Mouse (Mus musculus) embryonic stem cell, embryonic (primary cell): Measurements from ENCODE around the gene Fads6.

Experiments used
- CTCF ChIA-PET, 4 experiments: fragments of 300-600 bp in 2 of 4; fragments of 350-600 bp in 2 of 4; sonication (Branson Sonifier 250); formaldehyde crosslinking; loops; one replicate each; lab custom pipeline; 2022; ENCODE audit warnings: inconsistent platforms in 2 of 4; lab: Charles Lee
- POLR2A ChIA-PET, 4 experiments: fragments of 300-600 bp in 2 of 4; fragments of 350-600 bp in 2 of 4; sonication (Branson Sonifier 250); formaldehyde crosslinking; loops; one replicate each; lab custom pipeline; 2022; ENCODE audit warnings: antibody characterized with exemption in 4 of 4, inconsistent platforms in 1 of 4; lab: Charles Lee

Gene Fads6

DNA sequence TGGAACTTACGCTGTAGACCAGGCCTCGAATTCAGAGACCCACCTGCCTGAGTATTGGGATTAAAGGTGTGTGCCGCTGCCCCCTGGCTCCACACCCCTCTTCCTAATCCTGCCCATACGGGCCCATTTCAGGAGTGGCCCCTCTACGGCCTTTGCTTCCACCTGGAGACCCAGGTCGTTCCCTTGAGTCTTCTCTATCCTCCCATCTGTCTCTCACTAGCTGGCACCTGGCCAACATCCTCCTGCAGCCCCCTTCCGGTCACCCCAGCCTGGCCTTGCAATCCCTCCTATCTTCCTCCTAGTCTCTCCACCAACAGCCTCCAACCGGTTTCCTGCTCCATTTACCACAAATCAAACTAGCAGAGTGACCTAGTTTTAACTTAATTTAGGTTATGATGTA, 7.6 kb downstream of the Fads6 start:
- ChIA-PET CTCF (interaction anchor here in 1 of 4 experiments (1.6 kb wide), 1 partner anchor 65 kb away, joined by 5 read pairs; no protein-coding TSS in a partner anchor), POLR2A (interaction anchor here in 1 of 4 experiments (0.7 to 1.7 kb wide), 3 partner anchors 12 to 685 kb away, joined by 3 to 5 read pairs (median 3); partner anchors contain the start of genes Fdxr and Itgb4)

DNA sequence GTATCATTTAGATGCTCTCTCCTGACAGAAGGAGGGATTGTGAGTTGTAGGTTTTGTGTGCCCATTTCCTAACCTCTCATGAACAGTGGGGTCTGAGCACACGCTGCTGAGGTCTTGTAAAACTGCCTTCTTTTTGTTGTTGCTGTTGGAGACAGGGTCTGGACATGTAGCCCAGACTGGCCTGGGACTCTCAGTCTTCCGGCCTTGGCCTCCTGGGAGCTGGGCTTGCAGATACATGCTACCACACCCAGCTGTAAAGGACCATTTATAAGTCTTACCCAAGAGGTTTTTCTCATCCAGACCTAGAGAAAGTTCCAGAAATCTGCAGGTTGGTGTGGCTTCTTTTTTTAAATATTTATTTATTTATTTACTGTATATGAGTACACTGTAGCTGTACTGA, 9.2 kb downstream of the Fads6 start:
- POLR2A ChIA-PET = interaction anchor here in 3 of 4 experiments (0.7 to 4.1 kb wide), 7 partner anchors 9 to 139 kb away, joined by 3 to 46 read pairs (median 19); partner anchors contain the start of genes Fdxr (in 3 of the 3) and Fads6 (in 2 of the 3)

DNA sequence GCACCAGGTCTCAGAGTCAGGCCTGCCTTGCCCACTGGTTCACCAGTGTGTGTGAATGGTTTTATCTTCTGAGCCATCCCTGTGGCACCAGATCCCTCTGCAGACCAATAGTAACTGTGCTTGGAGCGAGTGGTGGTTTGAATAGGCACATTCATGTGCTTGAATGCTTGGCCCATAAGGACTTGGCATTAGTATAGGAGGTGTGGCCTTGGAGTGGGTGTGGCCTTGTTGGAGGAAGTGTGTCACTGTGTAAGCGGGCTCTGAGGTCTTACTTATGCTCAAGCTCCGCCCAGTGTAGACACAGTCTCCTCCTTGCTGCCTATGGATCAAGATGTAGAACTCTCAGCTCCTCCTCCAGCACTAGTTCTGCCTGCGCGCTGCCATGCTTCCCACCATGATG, 10.1 kb downstream of the Fads6 start:
- ChIA-PET POLR2A (interaction anchor here (0.5 to 4.1 kb wide), 21 partner anchors 9 to 227 kb away, joined by 3 to 46 read pairs (median 3); partner anchors contain the start of genes Fdxr (in 4 of the 4), Fads6 (in 3 of the 4), Grin2c (in 1 of the 4) and Jpt1 (in 1 of the 4)), CTCF (interaction anchor here in 3 of 4 experiments (0.6 to 1.5 kb wide), 5 partner anchors 10 to 199 kb away, joined by 3 to 7 read pairs (median 6); partner anchors contain the start of gene Fads6 (in 1 of the 3))

More for the DNA sequence above, 9.2 kb downstream of the Fads6 start:
- CTCF ChIA-PET = interaction anchor here in 1 of 4 experiments (1.5 kb wide), 1 partner anchor 9 kb away, joined by 4 read pairs; the partner anchor contains the start of gene Fads6

DNA sequence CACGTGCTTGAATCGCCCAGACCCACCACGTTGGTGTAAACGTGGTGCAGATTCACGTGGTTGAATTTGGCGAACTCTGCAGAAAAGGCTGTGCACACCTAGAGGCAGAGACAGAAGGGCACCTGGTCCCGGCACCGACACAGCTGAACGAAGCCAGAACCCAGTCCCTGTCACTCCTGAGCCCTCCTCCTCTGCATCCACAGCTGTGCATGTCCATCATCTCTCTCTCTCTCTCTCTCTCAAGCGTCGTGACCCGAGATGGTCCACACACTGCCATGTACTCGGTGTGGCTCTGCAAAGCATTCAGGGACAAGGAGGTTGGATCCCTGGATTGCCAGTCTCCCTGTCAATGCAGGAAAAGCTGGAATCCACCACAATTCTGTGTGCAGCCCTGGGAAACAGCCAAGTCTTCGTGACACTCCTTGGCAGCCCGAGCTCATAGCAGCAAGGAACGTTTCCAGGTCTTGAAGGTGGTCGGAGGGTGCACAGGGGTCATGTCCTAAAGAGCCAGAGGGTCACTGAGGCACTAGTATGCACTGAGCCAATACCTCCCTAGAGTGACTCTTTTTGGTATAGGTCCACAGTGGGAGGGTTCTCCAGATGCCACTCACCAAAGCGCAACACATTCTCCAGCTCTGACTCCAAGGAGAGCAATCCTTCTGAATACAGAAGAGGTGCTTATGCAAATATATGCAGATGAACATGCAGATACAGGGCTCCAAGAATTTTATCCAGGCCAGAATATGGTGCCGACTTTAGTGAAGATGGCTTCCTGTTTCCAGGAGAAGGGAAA, 11.1 kb downstream of the Fads6 start:
- ChIA-PET POLR2A (interaction anchor here in 3 of 4 experiments (0.6 to 4.1 kb wide), 16 partner anchors 9 to 1806 kb away, joined by 3 to 46 read pairs (median 4); partner anchors contain the start of genes Fdxr (in 3 of the 3), Fads6 (in 2 of the 3), Grin2c (in 1 of the 3) and Jpt1 (in 1 of the 3)), CTCF (interaction anchor here in 3 of 4 experiments (0.6 to 1.5 kb wide), 9 partner anchors 9 to 576 kb away, joined by 3 to 6 read pairs (median 4); partner anchors contain the start of genes Fdxr (in 1 of the 3), Grin2c (in 1 of the 3) and Ush1g (in 1 of the 3))

DNA sequence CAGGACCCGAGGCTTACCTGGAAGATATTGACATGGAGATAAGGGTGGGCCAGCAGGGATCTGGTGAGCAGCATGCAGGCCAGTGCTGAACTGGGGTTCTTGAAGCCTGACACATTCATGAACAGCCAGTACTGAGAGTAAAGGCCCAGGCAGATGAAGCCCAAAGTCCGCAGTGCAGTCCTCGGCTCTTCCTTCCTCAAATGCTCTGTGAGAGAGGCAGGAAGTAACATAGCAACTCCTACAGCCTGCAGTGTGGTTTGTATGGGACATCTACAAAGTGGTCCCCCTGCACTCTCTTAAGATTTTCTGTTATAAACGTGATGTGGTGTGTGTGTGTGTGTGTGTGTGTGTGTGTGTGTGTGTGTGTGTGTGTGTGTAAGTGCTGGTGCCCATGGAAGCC, 12.2 kb downstream of the Fads6 start:
- CTCF ChIA-PET = interaction anchor here in 3 of 4 experiments (0.6 to 1.5 kb wide), 5 partner anchors 8 to 103 kb away, joined by 3 to 6 read pairs (median 4); partner anchors contain the start of genes Fdxr (in 1 of the 3), Grin2c (in 1 of the 3) and Ush1g (in 1 of the 3)
- POLR2A ChIA-PET = interaction anchor here in 3 of 4 experiments (1.4 to 4.1 kb wide), 7 partner anchors 8 to 127 kb away, joined by 3 to 46 read pairs (median 19); partner anchors contain the start of genes Fdxr (in 3 of the 3) and Fads6 (in 1 of the 3)

DNA sequence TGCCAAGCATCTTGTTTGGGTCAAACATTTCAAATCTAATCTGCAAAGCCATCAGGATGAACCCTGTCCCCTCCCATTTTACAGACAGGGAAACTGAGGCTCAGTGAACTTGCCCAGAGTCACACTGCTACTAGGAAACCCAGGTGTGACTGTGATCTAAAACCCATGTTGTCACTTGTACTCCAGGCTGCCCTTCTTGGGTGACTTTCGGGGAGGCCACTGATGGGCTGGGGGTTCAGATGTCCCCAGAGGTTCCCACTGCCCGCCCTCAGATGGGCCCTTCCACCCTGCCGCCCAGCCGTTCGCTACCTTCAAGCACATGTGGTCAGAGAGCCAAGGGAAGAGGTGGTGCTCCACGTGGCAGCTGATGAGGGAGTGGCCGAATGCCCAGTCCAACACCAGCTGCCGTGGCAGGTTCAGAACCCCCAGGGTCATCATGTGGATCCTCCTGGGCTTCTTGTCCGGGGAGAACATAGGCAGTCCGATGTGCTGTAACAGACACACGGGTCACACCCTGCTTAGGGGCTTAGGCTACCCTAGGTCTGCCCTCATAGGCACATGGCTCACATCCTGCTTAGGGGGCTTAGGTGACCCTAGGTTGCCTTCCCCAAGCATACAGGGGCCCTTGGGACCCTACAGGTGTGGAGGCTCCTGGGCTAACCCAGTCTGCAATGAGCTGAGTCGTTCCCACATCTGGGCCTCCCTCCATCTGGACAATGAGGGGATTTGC, 13.4 kb downstream of the Fads6 start:
- ChIA-PET CTCF (interaction anchor here in 3 of 4 experiments (0.5 to 1.6 kb wide), 3 partner anchors 38 to 93 kb away, joined by 3 to 6 read pairs (median 3); partner anchors contain the start of gene Ush1g (in 1 of the 3)), POLR2A (interaction anchor here in 1 of 4 experiments (1.3 to 1.7 kb wide), 2 partner anchors 8 to 9 kb away, joined by 4 read pairs; no protein-coding TSS in a partner anchor)

DNA sequence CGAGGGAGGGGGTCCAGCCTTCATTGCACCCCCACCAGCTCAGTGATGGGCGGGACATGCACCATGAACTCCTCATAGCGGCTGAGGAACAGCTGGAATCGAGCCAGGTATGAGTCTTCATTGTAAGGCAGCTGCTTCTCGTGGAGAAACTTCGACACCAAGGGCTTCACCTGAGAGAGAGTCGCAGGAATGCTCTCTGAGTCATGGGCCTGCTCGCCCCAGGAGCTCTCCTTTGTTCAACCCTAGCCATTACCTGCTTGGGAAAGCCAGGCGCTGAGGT, 14.0 kb downstream of the Fads6 start:
- POLR2A ChIA-PET = interaction anchor here in 2 of 4 experiments (0.6 to 2.2 kb wide), 5 partner anchors 9 to 120 kb away, joined by 3 to 8 read pairs (median 4); partner anchors contain the start of gene Slc9a3r1 (in 1 of the 2)
- CTCF ChIA-PET = interaction anchor here in 2 of 4 experiments (1.2 to 1.6 kb wide), 2 partner anchors 38 to 59 kb away, joined by 3 to 6 read pairs; partner anchors contain the start of gene Ush1g (in 1 of the 2)

DNA sequence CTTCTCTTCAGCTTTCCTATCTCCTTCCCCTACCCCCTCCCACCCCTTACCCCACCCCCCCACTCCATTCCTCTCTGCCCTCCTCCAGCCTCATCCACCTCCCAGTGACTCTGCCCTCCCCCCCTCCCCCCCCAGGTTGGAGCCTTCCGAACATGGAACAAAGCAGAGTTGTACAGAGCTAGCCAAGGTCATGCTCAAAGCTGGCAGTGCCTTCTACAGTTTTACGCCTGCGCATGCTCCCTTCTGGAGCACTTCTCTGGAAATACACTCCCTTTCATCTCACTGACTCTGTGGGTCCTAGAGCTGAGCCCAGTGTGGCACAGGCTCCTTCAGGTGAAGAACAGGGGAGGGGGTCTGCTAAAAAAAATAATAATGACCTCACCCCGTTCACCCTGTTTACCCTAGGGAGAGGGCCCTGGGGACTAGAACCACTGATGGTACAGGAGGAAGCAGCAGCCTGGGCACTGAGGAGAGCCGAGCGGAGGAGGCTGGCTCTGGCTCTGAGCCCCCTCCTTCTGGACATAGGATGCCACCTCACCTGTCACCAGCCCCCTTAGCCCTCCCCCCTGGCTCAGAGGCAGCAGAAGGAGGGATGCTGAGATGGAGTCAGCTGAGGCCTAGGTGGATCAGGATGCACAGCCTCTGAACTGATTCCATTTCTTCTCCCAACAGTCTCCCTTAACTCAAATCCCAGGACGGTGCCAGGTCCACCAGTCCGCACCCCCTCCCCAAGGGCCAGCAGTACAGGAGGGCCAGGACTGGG, 14.6 kb downstream of the Fads6 start:
- ChIA-PET CTCF (interaction anchor here in 2 of 4 experiments (0.7 to 1.6 kb wide), 5 partner anchors 14 to 438 kb away, joined by 3 to 6 read pairs (median 4); partner anchors contain the start of genes Fads6 (in 1 of the 2) and Ush1g (in 1 of the 2)), POLR2A (interaction anchor here (0.6 to 2.2 kb wide), 10 partner anchors 10 to 180 kb away, joined by 3 to 8 read pairs (median 4); partner anchors contain the start of genes Fads6 (in 1 of the 4) and Slc9a3r1 (in 1 of the 4))

DNA sequence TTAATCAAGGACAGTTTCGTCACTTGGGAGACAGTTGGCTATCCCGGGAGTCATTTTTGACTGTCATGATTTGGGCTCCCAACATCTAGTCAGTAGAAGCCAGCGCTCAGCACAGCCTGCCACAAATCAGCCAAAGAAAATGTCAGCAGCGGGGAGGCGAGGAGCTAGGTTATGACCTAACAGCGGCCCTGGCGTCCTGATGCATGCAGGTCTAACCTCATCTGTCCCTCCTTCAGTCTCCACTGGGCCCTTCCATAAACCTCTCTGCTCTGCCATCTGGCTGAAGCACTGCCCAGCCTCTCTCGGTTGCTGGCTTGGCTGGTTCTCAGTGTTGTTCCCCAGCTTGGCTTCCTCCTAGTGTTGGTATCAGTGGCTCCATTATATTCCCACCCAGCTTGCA, 15.2 kb downstream of the Fads6 start:
- CTCF ChIA-PET = interaction anchor here in 2 of 4 experiments (0.7 to 1.6 kb wide), 5 partner anchors 15 to 438 kb away, joined by 3 to 6 read pairs (median 4); partner anchors contain the start of genes Fads6 (in 1 of the 2) and Ush1g (in 1 of the 2)
- POLR2A ChIA-PET = interaction anchor here in 3 of 4 experiments (0.8 to 2.2 kb wide), 8 partner anchors 10 to 179 kb away, joined by 3 to 8 read pairs (median 4); partner anchors contain the start of genes Fads6 (in 1 of the 3) and Slc9a3r1 (in 1 of the 3)

DNA sequence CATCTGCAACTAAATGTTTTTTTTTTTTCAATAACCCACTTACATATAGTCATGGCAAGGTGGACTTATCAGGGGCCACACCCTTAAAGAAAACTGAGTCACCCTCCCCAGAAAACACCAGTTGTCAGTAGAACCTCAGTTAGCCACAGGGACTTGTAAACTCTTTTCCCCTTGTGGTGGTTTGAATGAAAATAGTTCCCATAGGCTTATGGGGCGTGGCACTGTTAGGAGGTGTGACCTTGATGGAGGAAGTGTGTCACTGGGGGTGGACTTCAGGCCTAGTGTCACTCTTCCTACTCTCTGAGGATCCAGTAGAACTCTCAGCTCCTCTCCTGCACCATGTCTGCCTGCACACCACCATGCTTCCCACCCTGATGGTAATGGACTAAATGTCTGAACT, 17.7 kb downstream of the Fads6 start:
- POLR2A ChIA-PET = no interaction called here

DNA sequence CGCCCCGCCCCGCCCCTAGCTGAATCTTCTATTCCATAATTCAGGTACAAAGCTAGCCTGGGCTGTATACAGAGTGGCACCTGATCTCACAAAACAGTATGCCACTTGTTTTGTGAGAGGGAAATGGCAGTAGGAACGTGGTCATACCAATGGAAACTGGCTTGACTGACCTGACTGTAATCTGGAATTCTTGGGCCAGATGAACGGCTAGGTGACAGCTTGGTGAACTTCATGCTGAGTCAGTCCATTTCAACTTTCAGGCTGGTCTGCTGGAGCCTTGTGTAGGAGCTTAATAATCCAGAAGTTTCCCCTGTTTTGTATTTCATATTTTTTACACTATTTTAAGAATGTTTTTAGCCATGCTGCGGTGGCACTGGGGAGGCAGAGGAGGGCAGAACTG, 19.3 kb downstream of the Fads6 start:
- ChIA-PET CTCF (interaction anchor here in 1 of 4 experiments (1.7 to 2.5 kb wide), 3 partner anchors 12 to 150 kb away, joined by 4 to 22 read pairs (median 21); partner anchors contain the start of gene Grin2c), POLR2A (interaction anchor here in 3 of 4 experiments (0.7 to 3.1 kb wide), 13 partner anchors 9 to 746 kb away, joined by 3 to 32 read pairs (median 10); partner anchors contain the start of genes Nat9 (in 1 of the 3) and Tmem104 (in 1 of the 3))

More for the DNA sequence above, 17.7 kb downstream of the Fads6 start:
- CTCF ChIA-PET = interaction anchor here in 1 of 4 experiments (1.1 kb wide), 1 partner anchor 57 kb away, joined by 12 read pairs; no protein-coding TSS in a partner anchor

DNA sequence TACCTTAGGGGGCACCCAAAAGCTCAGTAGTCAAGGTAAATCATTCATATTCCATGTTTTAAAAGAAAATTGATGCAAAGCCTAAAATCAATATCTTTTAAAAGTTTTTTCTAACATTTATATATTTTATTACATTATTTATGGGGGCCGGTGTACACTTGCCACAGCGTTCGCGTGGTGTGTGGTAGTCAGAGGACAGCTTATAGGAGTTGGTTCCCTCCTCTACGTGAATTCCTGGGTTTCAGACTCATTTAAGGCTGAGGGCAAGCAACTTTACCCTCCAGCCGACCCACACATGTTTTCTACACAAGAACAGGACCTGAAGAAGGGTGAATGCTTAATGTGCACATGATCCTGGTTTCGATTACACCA, 19.9 kb downstream of the Fads6 start:
- ChIA-PET POLR2A (interaction anchor here (0.6 to 3.2 kb wide), 103 partner anchors 9 to 1156 kb away, joined by 3 to 46 read pairs (median 5); partner anchors contain the start of genes Slc9a3r1 (in 4 of the 4), Grin2c (in 3 of the 4), Jpt1 (in 3 of the 4) and Cdr2l (in 2 of the 4)), CTCF (interaction anchor here (0.5 to 2.5 kb wide), 26 partner anchors 9 to 754 kb away, joined by 3 to 22 read pairs (median 4); partner anchors contain the start of genes Cdr2l (in 1 of the 4), Grin2c (in 1 of the 4) and Slc9a3r1 (in 1 of the 4))

DNA sequence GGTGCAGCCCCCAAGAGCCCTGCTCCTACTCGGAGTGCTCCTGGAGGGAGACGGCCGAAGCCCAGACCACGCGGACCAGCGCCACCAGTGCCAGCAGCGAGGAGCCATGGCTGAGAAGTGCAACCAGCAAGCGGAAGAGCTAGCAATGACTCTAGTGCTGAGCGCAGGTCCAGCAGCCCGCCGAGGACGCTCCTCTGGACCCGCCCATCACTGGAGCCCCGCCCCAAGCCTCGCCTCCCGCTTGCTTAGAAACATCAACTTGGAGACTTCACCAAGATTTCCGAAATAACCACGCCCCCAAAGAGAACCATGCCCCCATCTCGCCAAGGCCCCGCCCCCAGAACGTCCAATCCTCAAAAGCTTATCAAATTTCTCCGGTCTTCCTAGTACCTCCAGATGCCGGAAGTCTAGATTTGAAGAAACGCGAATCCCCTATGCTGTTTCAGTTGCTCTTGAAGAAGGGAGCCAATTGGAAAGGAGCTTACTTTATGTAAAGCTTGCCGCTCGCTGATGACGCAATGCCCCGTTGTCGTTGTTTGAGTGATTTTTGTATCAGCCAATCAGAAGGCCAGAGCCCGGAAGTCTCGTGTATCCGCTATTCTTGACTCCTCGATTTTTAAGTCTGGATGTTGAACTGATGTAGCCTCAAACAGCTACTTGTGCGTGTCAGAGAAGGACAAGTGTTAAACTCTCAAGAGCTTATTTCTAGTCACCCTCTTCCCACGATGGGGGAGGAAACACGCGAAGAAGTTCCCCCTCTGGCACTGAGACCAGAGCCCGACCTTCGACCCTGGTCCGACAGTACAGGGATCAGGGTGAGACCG, 20.5 kb downstream of the Fads6 start, which contains the start of gene Fdxr:
Fdxr (minus strand) TSS at position 271 of the 824 bp plus-strand sequence.
- ChIA-PET POLR2A (interaction anchor here (0.6 to 3.2 kb wide), 133 partner anchors 9 to 1157 kb away, joined by 3 to 46 read pairs (median 4); partner anchors contain the start of genes Fads6 (in 4 of the 4), Slc9a3r1 (in 4 of the 4), Grin2c (in 3 of the 4) and Jpt1 (in 3 of the 4)), CTCF (interaction anchor here (0.5 to 2.5 kb wide), 40 partner anchors 9 to 754 kb away, joined by 3 to 22 read pairs (median 4); partner anchors contain the start of genes Grin2c (in 2 of the 4), Slc9a3r1 (in 2 of the 4), Cdr2l (in 1 of the 4) and Fads6 (in 1 of the 4))

DNA sequence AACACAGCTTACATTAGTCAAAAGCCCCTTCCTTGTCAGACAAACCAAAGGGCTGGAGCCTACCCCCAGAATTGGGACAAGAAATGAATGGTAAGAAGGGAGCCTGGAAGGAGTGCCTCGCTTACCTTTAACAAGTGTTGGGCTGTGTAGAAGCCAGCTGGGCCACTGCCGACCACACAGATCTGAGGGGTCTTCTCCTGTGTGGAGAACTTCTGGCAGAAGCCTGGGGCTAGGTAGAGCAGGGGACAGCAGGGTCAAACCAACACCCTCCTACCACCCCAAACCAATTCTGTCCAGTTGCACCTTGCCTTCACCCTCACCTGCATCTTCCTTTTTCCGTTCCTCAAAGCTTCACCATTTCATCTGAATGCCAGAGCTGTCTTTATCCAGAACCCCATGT, 21.5 kb downstream of the Fads6 start:
- POLR2A ChIA-PET = interaction anchor here (0.6 to 3.2 kb wide), 56 partner anchors 9 to 338 kb away, joined by 3 to 46 read pairs (median 7); partner anchors contain the start of genes Grin2c (in 3 of the 4), Fads6 (in 2 of the 4), Jpt1 (in 2 of the 4) and Slc9a3r1 (in 2 of the 4)
- CTCF ChIA-PET = interaction anchor here (0.5 to 2.5 kb wide), 16 partner anchors 10 to 186 kb away, joined by 3 to 22 read pairs (median 4); partner anchors contain the start of genes Grin2c (in 1 of the 4) and Slc9a3r1 (in 1 of the 4)
